ENCODE assay signal across 9 mouse cellular contexts in genomic region chr5:122968322-122968721, GRCm38 (mm10). TPM values are rescaled to one million over a fixed set of nuclear protein-coding genes. Genes with fewer than 3 reads are reported as not detected.
DNase-seq lines count a peak whose midpoint lies in the region; ATAC-seq and TF ChIP-seq lines count a peak whose summit lies in the region.
"Had no signal": no experiment of that assay in that cellular context is flagged by ENCODE, and none has a peak within 500 bp of the region (broad histone marks: within the 10 kb centered on the region; RNA-seq: fewer than 3 reads in every experiment).

No protein-coding gene starts in this region.

- WGBS in hindbrain, embryonic 10.5 days: 48% methylated on average over 4 of the region's 4 CpGs
- WGBS in hindbrain, embryonic 13.5 days: 36% methylated on average over 4 of the region's 4 CpGs
- WGBS in forebrain, embryonic 16.5 days: 23% methylated on average over 4 of the region's 4 CpGs
- WGBS in intestine, embryonic 14.5 days: 15% methylated on average over 4 of the region's 4 CpGs

- H3K4me3 ChIP-seq in hindbrain, embryonic 10.5 days: no peak overlapping the region
- no peak overlapping the region for H3K4me3 ChIP-seq in hindbrain, embryonic 13.5 days
- H3K4me3 ChIP-seq in forebrain, embryonic 16.5 days (replicated peaks; ENCODE audit: low read length): no peak overlapping the region
- no peak overlapping the region for H3K4me3 ChIP-seq in intestine, embryonic 14.5 days (ENCODE audit: low read depth, low read length)
- no peak overlapping the region for H3K4me3 ChIP-seq in left cerebral cortex, adult 2 months
- H3K4me3 ChIP-seq: limb, embryonic 12.5 days had no signal

- ATAC-seq in hindbrain, embryonic 13.5 days (ENCODE audit: low FRiP score): no peak
- ATAC-seq in forebrain, embryonic 16.5 days: peak; percentile 32; the same call in 1 of the 2 replicates
- peak; percentile 64; the same call in 1 of the 2 replicates for ATAC-seq in intestine, embryonic 14.5 days (replicated peaks; ENCODE audit: low FRiP score, low TSS enrichment, low read depth)

- no peak overlapping the region for H3K9ac ChIP-seq in hindbrain, embryonic 13.5 days
- no peak overlapping the region for H3K9ac ChIP-seq in forebrain, embryonic 16.5 days (replicated peaks; ENCODE audit: low read depth, low read length)
- H3K9ac ChIP-seq in intestine, embryonic 14.5 days (ENCODE audit: low read length): no peak overlapping the region
- H3K9ac ChIP-seq: limb, embryonic 12.5 days had no signal

- intact Hi-C loops in left cerebral cortex, adult 2 months (cut with DNase I): loop anchor here (1.0 to 5.0 kb wide), 3 partner anchors 45 to 204 kb away; no protein-coding TSS in a partner anchor

- H3K27ac ChIP-seq in hindbrain, embryonic 10.5 days: no peak overlapping the region
- H3K27ac ChIP-seq in hindbrain, embryonic 13.5 days: no peak overlapping the region
- H3K27ac ChIP-seq in forebrain, embryonic 16.5 days (ENCODE audit: low read length): no peak overlapping the region
- no peak overlapping the region for H3K27ac ChIP-seq in intestine, embryonic 14.5 days (ENCODE audit: low read depth)
- H3K27ac ChIP-seq in left cerebral cortex, adult 2 months: no peak overlapping the region
- H3K27ac ChIP-seq: limb, embryonic 12.5 days had no signal

- no peaks in the 10 kb centered on the region for H3K4me1 ChIP-seq in hindbrain, embryonic 10.5 days (replicated peaks)
- no peaks in the 10 kb centered on the region for H3K4me1 ChIP-seq in hindbrain, embryonic 13.5 days (replicated peaks)
- H3K4me1 ChIP-seq in forebrain, embryonic 16.5 days (replicated peaks; ENCODE audit: control insufficient read depth, insufficient read depth, low read length): peaks cover 26% of the 10 kb centered on the region
- H3K4me1 ChIP-seq in intestine, embryonic 14.5 days (replicated peaks; ENCODE audit: control insufficient read depth, insufficient read depth, low read length): no peaks in the 10 kb centered on the region
- H3K4me1 ChIP-seq: limb, embryonic 12.5 days had no signal

- peaks cover 28% of the 10 kb centered on the region for H3K36me3 ChIP-seq in hindbrain, embryonic 10.5 days
- no peaks in the 10 kb centered on the region for H3K36me3 ChIP-seq in hindbrain, embryonic 13.5 days
- no peaks in the 10 kb centered on the region for H3K36me3 ChIP-seq in forebrain, embryonic 16.5 days (ENCODE audit: control insufficient read depth, insufficient read depth)
- H3K36me3 ChIP-seq in intestine, embryonic 14.5 days (ENCODE audit: control insufficient read depth, insufficient read depth, low read length): no peaks in the 10 kb centered on the region
- H3K36me3 ChIP-seq: limb, embryonic 12.5 days had no signal

- peak; percentile 83 for TF ChIP-seq CTCF in left cerebral cortex, adult 2 months (IDR thresholded peaks at IDR 0.05)

- H3K27me3 ChIP-seq in hindbrain, embryonic 10.5 days (ENCODE audit: insufficient read depth, poor library complexity, severe bottlenecking): no peaks in the 10 kb centered on the region
- H3K27me3 ChIP-seq in hindbrain, embryonic 13.5 days: no peaks in the 10 kb centered on the region
- no peaks in the 10 kb centered on the region for H3K27me3 ChIP-seq in forebrain, embryonic 16.5 days (replicated peaks; ENCODE audit: control insufficient read depth, insufficient read depth, low read length)
- H3K27me3 ChIP-seq in intestine, embryonic 14.5 days (replicated peaks; ENCODE audit: control insufficient read depth, insufficient read depth, low read length): no peaks in the 10 kb centered on the region
- H3K27me3 ChIP-seq: limb, embryonic 12.5 days had no signal

- H3K4me2 ChIP-seq in hindbrain, embryonic 13.5 days: no peak overlapping the region
- no peak overlapping the region for H3K4me2 ChIP-seq in forebrain, embryonic 16.5 days (ENCODE audit: low read length)
- H3K4me2 ChIP-seq in intestine, embryonic 14.5 days (ENCODE audit: low read length): no peak overlapping the region
- H3K4me2 ChIP-seq: limb, embryonic 12.5 days had no signal

- H3K9me3 ChIP-seq in hindbrain, embryonic 10.5 days: no peaks in the 10 kb centered on the region
- no peaks in the 10 kb centered on the region for H3K9me3 ChIP-seq in hindbrain, embryonic 13.5 days
- H3K9me3 ChIP-seq in forebrain, embryonic 16.5 days (ENCODE audit: control insufficient read depth, low read length): no peaks in the 10 kb centered on the region
- no peaks in the 10 kb centered on the region for H3K9me3 ChIP-seq in intestine, embryonic 14.5 days (ENCODE audit: control insufficient read depth, low read length)
- H3K9me3 ChIP-seq: limb, embryonic 12.5 days had no signal

- peak; percentile 73 for DNase-seq in hindbrain, embryonic 10.5 days (ENCODE audit: low spot score)
- peak; percentile 15 for DNase-seq in c-Kit-negative CD71-positive TER-119-positive erythroid progenitor cells, embryonic 14.5 days (ENCODE audit: low read depth, low spot score)
- peak; percentile 82 for DNase-seq in intestine, embryonic 14.5 days (ENCODE audit: low spot score)
- peak; percentile 55 to 68 for DNase-seq in left cerebral cortex, adult 2 months (ENCODE audit: extremely low spot score in 1 of 2, low spot score in 2 of 2)
- DNase-seq in mesoderm, embryonic 11.5 days (ENCODE audit: low read depth, low spot score): peak; percentile 79
- DNase-seq in spleen, postnatal 36 days (ENCODE audit: low spot score in 2 of 2): peak; percentile 75 to 78

RNA-seq across cellular contexts. Expression of gene Kdm2b, which starts 21.3 kb away (rescaled TPM):
- 84.6 and 92.4 TPM in 2 replicates for polyA plus RNA-seq in hindbrain, embryonic 10.5 days (2016; fragmentation: Nextera tagmentation; extraction: Ambion mirVana)
- polyA plus RNA-seq in hindbrain, embryonic 13.5 days (2015; fragmentation: Nextera tagmentation; extraction: Ambion mirVana): 101 and 104 TPM in 2 replicates
- polyA plus RNA-seq in forebrain, embryonic 16.5 days (2015; fragmentation: Nextera tagmentation; extraction: Ambion mirVana): 157 and 166 TPM in 2 replicates
- 31.7 and 37.4 TPM in 2 replicates for polyA plus RNA-seq in intestine, embryonic 14.5 days (2014; fragmentation: Nextera tagmentation; extraction: Ambion mirVana)
- 10 to 100 TPM; 25.4 to 27.4 TPM for total RNA-seq in left cerebral cortex, adult 2 months (2021)

RNA-seq across cellular contexts. Expression of gene Orai1, which starts 46.6 kb away (rescaled TPM):
- polyA plus RNA-seq in hindbrain, embryonic 10.5 days (2016; fragmentation: Nextera tagmentation; extraction: Ambion mirVana): 10.2 and 11.3 TPM in 2 replicates
- 11.8 and 12.3 TPM in 2 replicates for polyA plus RNA-seq in hindbrain, embryonic 13.5 days (2015; fragmentation: Nextera tagmentation; extraction: Ambion mirVana)
- polyA plus RNA-seq in forebrain, embryonic 16.5 days (2015; fragmentation: Nextera tagmentation; extraction: Ambion mirVana): 13.0 and 13.8 TPM in 2 replicates
- polyA plus RNA-seq in intestine, embryonic 14.5 days (2014; fragmentation: Nextera tagmentation; extraction: Ambion mirVana): 15.6 and 17.7 TPM in 2 replicates
- total RNA-seq in left cerebral cortex, adult 2 months (2021): 1 to 10 TPM; 6.9 to 9.5 TPM

Comparison
In these comparisons a context has a peak if more than half of its experiments do, and no peak if none do; other contexts are left out.
1. DNase-seq: peak in every context shown above with its lines; median percentile 82 in intestine, embryonic 14.5 days; 79 in mesoderm, embryonic 11.5 days; 76 in spleen, postnatal 36 days; 73 in hindbrain, embryonic 10.5 days; 62 in left cerebral cortex, adult 2 months; 15 in c-Kit-negative CD71-positive TER-119-positive erythroid progenitor cells, embryonic 14.5 days.